Mouse (Mus musculus): ENCODE data around the gene Ccdc106.

Gene Ccdc106

DNA sequence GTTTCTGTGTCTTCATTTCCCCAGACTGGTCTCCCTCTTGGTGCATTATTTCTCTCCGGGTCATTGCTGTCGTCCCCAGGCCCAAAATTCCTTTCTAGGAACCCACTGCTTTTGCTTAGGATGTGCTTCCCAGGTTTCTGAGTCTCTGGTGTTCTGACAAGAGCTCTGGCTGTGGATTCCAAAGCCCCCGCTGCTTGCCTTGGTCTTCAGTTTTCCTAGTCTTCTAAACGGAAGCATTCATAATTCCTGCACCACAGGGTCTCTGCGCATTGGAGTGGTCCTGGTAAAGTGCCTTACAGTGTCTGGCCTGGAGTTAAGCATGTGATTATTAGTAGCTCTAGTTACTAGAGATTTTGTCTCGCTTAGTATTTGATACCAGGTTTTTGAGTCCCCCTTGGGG, 60.5 kb downstream of the Ccdc106 start:
- in situ Hi-C loops (cut with MseI, MboI), result no loop called here

DNA sequence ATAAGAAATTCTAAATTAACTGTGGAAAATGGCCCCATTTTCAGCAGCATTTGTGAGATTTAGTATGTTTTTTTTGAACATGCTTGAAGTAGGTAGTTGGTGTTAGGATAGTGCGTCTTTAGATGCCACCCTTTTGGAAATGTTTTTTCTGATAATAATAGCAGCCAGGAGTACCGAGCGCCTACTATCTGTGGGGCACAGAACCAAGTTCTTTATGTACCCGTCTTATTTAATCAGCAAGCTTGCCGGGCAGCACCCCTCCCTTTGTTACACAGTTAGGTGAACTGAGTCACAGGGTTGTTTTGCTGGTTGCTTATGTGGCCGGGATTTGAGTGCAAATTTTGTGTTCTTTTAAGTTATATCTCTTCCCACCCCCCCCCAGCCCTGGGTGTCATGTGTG, 60.9 kb downstream of the Ccdc106 start:
- in situ Hi-C loops (cut with MseI, MboI), result no loop called here

DNA sequence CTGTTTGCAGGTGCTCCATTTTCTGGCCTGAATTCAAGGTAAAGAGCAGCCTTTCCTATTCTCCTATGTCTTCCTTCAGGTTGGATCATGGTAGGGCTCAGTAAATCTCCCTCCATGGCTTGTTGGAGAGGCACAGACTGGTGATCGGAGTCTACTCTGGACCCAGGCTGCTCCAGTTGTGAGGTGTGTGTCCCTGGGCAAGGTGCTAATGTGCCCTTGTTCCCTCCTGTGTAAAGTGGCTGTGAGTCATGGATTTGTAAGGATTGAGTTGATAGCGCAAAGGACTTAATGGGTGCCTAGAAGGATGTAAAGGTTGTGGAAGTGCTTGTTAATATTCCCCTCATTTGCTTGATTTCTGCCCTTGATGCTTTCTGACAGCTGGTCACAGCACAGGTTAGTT, 61.6 kb downstream of the Ccdc106 start:
- in situ Hi-C loops (cut with MseI, MboI), result no loop called here

DNA sequence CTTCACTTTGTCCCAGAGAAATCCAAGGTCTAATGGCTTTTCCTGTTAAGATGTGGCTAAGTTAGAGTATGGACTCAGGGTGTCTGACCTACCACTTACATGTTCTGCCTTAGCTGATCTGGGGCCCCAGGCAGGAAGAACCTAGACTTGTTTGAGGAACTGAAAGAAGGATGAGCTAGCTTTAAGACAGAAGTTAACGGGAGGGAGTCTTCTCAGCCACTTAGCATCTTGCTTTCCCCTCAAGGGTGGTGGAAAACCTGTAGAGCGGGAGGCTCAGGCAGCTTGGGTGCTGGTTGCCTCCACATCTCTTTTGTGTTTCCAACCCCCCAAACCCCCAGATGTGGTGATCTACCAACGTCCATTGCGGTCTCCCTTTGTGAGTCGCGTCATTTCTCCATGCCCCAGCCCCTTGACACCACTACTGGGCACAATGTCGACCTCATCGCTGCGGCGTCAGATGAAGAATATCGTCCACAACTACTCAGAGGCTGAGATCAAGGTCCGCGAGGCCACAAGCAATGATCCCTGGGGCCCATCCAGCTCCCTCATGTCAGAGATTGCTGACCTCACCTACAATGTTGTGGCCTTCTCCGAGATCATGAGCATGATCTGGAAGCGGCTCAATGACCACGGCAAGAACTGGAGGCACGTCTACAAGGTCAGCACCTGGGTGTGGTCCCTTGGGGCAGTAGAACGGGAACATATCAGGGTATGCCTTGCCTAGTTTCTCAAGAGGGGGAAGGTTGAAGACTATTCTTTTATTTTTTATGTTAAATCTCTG, 63.2 kb downstream of the Ccdc106 start:
- in situ Hi-C loops (cut with MseI, MboI), result no loop called here

DNA sequence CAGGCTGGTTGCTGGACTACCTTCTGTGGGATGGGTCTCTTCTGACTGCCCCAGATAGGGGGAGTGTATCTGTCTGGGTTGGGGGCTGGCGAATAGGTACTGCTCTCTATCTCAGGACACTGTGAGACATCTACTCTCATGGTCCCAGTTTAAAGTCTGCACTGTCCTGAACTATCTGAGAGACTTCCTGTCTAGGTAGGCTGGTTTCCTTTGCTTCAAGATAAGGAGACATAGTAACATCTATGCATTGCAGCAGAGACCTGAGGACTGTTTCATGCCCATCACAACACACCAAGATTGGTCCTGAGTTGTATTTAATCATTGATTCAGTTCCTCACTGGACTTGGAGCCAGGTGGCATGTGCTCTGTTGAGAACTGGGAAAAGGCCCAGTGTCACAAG, 65.2 kb downstream of the Ccdc106 start:
- in situ Hi-C loops (cut with MseI, MboI), result no loop called here

DNA sequence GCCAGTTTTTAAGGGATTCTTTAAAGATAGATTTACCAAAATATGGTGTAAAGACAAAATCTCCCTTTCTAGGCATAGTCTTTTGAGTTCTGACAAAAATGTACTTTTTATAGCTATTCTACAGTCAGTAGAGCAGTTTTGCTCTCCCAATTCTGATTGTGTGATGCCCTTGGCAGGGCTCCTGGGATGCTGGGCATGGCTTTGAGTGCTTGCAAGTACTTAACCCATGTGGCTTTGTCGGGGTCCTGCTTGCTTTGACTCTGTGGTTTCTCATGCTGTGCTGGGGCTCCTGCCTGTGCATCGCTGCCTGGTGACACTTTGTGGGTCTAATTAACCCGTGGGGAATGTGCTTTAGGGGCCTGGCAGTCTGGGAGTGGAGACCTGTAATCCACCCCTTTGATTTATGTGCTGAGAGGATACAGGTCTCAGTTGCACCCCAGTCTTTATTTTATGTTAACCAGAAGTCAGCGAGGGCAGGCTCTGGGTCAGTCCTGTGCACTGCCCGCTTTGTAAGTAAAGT, 66.6 kb downstream of the Ccdc106 start:
- in situ Hi-C loops (cut with MseI, MboI), result no loop called here

DNA sequence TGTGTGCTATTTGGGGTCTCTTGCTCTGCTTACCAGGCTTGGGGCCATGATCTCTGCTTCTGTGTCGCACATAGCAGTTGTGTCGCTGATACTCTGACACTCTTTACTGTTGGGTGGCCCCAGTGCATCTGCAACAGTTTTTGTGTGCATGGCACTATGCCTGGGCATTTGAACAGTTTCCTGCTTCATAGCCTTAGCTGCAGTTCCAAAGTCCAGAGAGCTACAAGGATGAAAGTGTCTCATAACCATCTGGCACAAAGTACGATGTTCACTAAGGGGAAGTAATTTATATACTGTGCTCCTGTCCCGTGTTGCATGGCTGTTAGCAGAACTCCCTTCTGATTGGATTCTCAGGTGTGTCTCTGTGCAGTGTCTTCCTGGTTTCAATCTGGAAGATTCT, 67.5 kb downstream of the Ccdc106 start:
- in situ Hi-C loops (cut with MseI, MboI), result no loop called here

DNA sequence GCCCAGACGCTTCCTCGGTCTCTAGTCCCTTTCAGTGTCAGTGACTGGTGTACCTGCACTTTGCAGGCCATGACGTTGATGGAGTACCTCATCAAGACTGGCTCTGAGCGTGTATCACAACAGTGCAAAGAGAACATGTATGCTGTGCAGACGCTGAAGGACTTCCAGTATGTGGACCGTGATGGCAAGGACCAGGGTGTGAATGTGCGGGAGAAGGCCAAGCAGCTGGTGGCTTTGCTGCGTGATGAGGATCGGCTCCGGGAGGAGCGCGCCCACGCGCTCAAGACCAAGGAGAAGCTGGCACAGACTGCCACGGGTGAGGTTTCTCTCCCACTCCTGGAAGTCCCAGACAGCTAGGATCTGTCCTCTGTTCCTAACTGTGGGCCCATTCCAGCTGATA, 69.5 kb downstream of the Ccdc106 start:
- in situ Hi-C loops (cut with MseI, MboI), result no loop called here

DNA sequence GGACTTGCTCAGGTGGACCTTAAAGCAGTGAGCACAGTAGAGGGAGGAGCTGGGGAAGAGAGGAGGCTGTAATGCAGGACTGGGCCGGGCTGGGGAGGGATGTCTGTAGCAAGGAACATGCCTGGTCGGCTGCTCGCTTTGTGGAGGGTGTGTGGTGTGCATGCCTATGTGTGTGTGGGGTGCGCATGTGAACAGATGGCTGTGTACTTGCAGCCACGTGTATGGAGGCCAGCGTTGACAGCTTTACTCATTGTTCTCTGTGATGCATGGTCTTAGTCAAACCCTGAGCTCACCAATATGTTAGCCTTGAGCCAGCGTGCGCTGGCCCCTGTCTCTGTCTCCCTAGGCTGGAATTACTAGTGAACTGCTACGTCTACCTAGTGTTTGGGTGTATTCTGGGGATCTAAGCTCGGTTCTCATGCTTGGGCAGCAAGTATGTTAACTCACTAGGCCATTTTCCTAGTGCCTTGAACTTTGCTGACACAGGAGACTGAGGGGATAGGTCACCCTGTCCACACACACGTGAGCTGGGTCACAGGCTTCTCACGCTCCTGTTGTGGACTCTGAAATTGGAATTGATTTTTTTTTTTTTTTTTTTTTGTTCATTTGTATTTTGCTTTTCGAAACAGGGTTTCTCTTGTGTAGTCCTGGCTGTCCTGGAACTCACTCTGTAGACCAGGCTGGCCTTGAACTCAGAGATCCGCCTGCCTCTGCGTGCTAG, 70.8 kb downstream of the Ccdc106 start:
- in situ Hi-C loops (cut with MseI, MboI), result no loop called here

DNA sequence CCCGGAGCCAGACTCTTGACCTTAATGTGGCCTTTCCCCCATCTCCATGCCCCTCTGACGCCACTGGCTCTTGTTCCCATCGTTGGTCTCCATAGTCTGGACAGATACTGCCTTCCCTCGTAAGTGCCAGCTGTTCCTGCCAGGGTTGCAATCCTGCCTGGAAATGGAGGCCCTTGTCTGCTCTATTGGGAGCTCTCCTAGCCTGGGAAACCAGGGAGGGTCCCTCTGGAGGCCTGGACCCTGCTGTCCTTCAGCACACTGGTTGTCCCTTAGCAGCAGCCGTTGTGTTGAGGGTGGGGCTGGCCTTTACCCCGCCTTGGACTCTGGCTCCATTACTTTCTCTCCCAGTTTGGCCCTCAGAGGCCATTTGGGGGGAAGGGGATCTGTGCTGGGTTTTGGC, 72.0 kb downstream of the Ccdc106 start:
- in situ Hi-C loops (cut with MseI, MboI), result no loop called here

DNA sequence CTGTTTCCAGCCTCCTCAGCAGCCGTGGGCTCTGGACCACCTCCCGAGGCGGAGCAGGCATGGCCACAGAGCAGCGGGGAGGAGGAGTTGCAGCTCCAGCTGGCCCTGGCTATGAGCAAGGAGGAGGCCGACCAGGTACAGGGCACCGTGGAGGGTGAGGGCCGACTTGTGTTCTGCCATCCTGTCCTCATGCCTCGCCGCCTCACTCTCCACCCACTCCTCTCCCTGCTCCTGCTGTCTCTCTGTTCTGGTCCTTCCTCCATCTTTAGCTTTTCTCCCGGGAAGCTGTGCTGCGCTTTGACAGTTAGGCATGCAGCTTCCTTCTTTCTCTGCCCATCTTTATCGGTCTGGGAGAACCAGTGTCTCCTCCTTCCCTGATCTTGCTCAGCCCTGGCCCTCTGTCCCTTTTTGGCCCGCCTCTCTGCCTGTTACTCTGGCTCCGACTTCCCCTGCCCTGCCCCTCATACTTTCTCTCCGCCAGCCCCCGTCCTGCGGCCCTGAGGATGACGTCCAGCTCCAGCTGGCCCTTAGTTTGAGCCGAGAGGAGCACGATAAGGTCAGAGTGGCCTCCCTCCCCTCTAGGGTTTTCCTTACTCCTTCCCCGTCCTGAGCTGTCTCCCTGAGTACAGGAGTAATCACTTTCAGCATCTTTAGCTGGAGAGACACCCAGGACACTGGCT, 72.6 kb downstream of the Ccdc106 start:
- in situ Hi-C loops (cut with MseI, MboI), result no loop called here

DNA sequence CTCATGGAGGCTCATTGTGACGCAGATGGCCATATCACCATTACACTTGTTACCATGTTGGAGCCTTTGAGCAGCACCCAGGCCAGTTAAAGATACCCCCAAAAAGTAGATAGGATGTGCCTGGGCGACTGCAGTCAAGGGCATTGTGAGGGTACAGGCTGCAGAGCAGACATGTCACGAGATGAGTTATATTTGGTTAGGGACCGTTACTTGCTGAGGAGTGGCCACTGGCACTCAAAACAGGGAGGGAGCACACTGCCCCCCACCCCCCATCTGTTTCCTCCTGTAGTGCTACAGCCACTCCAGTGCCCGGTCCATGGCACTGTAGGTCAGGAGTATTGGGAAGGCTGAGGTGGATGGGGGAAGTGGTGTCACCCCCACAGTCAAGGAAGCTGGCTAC, 78.4 kb downstream of the Ccdc106 start:
- in situ Hi-C loops (cut with MseI, MboI), result no loop called here

DNA sequence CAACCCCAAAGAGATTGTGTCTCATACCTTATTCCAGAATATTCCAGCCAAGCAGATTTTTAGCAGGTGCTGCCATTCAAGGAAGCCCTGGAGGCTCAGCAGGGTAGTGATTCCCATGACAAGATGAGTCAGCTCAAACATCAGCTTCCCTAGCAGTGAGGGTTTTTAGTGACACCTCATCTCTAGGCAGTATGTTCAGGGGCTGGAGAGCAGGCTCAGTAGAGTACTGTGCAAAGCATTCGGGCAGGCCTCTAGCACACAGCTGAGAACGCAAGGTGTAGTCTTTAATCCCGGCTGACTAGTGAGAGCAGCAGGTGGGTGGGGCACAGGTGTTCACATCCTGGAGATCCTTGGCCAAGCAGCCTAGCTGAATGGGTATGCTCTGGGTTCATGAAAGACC, 79.4 kb downstream of the Ccdc106 start:
- in situ Hi-C loops (cut with MseI, MboI), result no loop called here

DNA sequence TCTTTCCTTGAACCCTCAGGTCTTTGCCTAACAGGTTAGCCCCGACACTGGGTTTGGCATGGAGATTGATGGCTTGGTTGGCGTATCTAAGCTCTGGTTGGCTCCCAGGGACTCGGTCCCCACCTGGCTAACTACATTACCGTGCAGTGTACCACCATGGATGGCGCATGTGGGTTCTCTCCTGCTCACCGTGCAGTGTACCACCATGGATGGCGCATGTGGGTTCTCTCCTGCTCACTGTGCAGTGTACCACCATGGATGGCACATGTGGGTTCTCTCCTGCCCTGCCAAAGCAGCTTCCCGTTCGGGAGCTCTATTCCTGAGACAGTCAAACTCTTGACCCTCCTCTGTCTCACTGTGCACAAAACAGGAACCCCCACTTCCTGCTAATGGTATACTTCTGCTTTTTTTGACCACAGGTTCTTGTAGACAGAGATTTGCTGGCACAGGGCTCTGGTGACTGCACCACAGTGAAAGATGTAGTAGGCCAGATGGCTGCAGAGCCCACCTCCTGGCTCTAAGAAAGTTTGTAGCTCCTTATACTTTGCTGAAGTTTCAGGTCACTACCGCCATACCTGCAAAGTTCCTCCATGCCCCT, 80.8 kb downstream of the Ccdc106 start:
- in situ Hi-C loops (cut with MseI, MboI), result no loop called here

DNA sequence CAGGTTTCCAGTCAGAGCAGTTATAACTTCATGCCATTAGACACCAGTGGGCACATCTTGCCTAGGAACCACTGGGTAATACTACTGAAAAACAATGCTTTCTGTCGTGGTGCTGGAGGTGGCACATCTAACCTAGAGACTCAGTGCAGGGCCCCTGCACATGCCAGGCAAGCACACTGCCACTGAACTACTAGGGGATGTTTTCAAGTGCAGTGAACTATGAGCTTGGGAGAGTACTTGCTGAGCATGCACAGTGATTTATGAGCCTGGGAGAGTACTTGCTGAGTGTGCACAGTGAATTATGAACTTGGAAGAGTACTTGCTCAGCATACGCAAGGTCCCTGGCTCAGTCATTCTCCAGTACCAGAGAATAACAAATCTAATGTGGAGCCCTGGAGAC, 82.2 kb downstream of the Ccdc106 start:
- in situ Hi-C loops (cut with MseI, MboI), result no loop called here

DNA sequence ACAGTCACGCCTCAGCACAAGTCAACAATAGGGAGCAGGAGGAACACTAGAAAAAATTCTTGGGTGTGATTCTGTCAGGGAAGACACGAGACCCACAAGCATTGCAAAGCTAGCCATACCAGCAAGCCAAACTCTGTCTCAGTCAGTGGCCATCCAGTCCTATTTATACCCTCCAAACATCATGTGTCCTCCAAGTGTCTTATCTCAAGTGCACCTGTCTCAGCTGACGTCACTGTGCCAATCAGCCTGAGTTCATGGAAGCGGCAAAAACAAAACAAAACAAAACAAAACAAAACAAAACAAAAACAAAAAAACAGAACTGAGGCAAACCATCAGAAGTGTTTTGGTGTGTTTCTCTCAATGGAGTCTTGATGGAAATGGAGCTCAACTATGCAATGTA, 87.9 kb downstream of the Ccdc106 start:
- in situ Hi-C loops (cut with MseI, MboI), result no loop called here

DNA sequence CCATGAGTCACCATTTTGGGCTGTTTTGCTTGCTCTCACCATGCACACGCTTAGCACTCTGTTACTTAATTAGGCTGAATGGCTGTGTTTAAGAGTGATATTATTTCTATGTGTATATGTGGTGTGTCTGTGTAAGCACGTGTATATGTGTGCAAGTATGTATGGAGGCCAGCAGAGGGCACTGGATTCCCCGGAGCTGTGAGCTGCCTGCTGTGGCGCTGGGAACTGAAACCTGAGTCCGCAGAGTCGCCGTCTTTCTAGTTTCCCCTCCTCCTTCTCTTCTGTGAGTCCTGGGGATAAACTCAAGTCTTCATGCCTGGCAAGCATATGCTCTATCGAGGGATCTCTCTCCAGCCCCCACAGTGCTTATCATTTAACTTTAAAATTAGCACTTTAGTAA, 88.9 kb downstream of the Ccdc106 start:
- in situ Hi-C loops (cut with MseI, MboI), result no loop called here
